Mouse (Mus musculus): Measurements from ENCODE around the gene Plcxd1. TPM values are rescaled to one million over a fixed set of nuclear protein-coding genes. Genes with fewer than 3 reads are reported as not detected.
"Not testable (repeated sequence)": the region's sequence is repeated elsewhere in the genome, so short reads cannot be mapped to it uniquely, and the experiment has no call there.

Plcxd1 gene
- total RNA-seq (2021): under 1 TPM; 0.09 to 0.10 TPM
- polyA plus RNA-seq (2012; rRNA removed): 0.02 and 0.19 TPM in 2 replicates
- long read RNA-seq: 0 reads

DNA sequence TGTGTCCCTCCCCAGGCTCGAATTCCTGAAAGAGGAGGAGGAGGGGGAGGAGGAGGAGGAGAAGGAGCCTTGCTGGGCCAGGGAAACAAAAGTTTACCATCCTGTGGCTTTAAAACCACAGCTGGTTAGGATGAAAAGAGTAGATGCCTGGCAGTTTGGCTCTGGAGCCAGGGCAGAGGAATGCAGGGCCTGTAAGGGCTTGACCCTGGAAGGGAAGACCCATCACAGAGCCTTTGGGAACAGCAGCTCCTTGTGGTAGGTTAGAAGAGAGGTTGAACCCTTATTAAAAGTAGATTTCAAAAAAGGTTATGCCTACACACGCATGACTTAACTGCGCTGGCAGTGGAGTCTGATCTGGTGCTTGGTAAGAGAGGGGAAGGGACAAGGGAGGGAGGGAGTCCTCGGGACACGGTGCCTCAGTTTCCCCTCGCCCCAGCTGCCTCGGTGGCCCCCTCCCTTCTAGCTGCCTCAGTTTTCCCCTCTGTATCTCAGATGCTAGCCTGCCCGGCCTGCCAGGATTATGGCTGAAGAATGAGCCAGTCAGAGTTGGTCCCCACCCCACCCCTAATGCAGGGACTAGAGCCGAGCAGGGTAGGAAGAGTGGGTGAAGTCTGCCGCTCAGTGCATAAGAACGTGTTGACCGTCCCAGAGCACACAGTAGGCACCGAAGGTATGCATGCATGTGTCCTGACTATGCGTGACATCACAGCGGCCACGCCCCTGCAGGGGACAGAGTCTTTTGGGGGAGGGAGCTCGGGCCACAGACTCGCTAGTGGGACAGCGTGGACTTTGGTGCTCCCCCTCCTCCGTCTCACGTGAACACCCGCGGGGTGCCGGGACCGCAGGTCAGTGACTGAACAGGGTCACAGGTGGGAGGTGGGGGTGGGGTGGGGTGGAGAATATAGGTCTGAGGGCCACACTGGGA is at the start of gene Plcxd1:
TSS of gene Plcxd1 (plus strand) at position 314 of the 925 bp plus-strand sequence.
- DNase-seq: no peak

DNA sequence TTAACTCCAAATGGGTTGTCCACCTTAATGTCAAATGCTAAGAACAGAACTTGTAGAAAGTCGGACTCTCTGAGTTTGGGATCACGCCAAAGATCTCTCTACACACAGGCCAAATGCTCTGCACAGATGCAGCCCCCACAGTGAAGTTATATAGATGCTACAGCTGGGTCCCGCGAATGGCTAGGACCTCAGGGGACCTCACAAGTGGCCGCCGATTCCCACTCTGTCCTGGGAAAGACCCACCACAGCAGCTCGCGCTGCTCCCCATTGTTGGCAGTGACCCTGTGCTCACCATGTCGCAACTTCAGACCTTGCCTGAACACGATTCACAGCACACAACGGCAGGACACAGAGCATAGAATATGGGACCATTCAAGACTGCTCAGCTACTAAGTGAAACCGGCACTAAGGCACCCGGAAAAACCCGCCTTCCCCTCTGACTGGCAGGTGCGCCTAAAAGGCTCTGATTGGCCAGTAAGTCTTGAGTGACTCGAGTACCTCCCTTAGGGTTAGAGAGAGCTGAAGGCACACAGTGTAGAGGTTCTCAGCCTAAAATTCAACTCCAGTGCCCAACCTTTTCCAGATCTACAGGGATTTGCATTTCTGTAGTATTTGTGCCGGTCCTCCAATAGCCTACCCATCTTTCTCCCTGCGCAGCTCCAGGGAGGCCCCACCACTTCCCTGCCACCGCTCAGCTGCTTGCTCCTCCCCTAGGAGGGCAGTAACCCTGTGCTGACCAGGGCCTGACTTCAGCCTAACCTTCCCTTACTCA is 41.9 kb upstream of the Plcxd1 start:
- DNase-seq: peak; percentile 93

DNA sequence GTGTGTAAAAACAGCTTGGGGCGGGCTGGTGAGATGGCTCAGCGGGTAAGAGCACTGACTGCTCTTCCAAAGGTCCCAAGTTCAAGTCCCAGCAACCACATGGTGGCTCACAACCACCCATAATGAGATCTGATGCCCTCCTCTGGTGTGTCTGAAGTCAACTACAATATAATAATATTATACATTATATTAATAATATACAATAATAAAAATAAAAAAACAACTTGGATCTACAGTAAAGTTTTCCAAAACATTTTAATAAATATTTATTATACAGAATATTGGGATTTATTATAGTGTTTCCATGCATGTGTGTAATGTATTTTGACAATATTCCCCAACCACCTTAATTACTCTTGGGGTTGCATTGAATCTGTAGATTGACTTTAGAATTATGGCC is 27.4 kb upstream of the Plcxd1 start, which contains the start of gene Gm17655:
TSS of gene Gm17655 (minus strand) at position 101 of the 400 bp plus-strand sequence.
- not testable (repeated sequence) for DNase-seq

DNA sequence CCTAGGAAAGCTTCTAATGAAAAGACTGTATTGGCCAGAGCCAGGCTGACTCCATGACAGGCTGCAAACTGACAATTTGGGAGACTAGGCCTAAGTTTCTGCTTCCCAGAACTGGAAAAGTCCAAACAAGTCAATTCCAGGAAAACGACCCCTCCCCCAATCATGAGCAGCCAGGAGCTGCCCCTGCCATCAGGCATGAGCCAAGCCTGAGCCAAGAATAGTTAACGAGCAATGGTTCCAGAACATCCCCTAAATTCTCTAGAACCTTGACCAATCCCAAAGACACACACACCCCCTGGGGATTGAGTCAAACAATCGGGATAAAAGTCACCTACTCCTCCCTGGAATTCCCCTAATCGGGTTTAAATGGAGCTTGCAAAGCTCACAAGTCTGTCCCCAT is 16.8 kb upstream of the Plcxd1 start:
- no peak for DNase-seq

DNA sequence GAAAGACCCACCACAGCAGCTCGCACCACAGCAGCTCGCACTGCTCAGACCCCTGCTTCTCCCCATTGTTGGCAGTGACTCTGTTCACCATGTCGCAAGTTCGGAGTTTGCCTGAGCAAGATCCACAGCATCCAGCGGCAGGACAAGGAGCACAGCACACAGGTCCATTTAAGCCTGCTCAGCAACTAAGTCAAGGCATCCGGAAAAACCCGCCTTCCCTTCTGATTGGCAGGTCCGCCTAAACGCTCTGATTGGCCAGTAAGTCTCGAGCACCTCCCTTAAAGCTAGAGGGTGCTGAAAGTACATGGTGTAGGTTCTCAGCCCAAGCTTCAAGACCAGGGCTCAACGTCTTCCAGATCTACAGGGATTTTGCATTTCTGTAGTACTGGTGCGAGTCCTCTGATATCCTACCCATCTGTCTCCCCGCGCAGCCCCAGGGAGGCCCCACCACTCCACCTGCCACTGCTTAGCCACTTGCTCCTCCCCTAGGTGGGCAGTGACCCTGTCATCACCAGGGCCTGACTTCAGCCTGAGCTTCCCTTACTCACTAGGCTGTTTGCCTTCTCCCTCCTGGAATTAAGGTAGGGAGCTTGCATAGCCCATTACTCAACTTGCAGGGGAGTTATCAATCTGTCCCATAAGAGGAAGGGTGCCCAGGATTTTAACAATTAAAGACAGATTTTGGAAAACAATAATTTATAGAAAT is 13.5 kb upstream of the Plcxd1 start:
- DNase-seq: no peak

DNA sequence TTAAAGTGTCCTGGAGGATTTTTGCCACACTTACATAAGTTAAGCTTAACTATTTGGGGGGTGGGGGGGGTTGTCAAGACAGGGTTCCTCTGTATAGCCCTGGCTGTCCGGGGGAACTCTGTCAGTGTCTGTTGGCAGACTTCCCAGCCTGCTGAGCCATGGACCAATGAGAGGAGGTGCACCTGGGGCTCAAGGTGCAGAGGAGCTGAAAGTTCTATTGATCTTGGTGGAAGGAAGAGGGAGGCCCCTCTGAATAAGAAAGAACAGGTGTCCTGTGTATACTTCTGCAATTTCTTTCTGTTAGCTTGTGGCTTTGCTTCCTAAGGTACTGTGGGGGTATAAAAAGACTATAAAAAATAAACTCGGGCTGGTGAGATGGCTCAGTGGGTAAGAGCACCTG is 8.2 kb upstream of the Plcxd1 start:
- no peak for DNase-seq

DNA sequence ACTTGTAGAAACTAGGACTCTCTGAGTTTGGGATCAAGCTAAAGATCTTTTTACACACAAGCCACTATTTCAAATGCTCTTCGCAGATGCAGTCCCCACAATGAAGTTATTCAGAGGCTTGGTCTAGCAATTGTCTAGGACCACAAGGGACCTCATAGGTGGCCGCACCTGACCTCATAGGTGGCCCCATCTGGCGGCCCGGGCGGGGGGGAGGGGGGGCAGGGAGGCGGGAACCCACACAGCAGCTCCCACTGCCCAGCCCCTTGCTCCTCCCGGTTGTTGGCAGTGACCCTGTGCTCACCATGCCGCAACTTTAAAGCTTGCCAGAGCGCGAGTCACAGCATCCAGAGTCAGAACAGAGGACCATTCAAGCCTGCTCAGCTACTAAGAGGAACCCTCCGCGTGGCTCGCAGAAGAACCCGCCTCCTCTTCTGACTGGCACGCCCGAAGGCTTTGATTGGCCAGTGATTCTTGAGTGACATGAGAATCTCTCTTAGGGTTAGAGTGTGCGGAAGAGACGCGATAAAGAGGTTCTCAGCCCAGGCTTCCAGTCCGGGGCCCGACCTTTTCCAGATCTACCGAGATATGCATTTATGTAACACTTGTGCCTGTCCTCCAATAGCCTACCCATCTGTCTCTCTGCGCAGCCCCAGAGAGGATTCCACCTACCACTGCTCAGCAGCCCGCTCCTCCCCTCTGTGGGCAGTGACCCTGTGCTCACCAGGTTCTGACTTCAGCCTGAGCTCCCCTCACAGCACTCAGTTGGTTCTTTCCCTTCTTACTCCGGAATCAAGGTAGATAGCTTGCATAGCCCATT is 5.5 kb upstream of the Plcxd1 start, which contains the start of gene Gm35315:
TSS of gene Gm35315 (minus strand) at position 391 of the 817 bp plus-strand sequence.
- DNase-seq: peak; percentile 92

DNA sequence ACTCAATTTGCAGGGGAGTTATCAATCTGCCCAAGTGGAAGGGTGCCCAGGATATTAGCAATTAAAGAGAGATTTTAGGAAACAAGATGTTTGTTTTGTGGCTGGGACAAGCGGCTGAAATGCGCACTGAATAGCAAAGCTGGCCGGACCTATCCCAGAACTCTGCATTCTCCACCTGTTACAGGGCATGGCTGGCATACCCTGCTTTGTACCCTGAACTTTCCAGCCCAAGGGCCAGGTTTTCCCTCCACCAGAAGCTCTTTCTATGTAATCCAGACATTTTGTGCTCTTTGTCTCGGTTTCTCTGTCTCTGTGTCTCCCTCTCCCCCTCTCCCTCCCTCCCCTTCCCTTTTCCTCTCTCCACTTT is 4.9 kb upstream of the Plcxd1 start:
- no peak for DNase-seq

DNA sequence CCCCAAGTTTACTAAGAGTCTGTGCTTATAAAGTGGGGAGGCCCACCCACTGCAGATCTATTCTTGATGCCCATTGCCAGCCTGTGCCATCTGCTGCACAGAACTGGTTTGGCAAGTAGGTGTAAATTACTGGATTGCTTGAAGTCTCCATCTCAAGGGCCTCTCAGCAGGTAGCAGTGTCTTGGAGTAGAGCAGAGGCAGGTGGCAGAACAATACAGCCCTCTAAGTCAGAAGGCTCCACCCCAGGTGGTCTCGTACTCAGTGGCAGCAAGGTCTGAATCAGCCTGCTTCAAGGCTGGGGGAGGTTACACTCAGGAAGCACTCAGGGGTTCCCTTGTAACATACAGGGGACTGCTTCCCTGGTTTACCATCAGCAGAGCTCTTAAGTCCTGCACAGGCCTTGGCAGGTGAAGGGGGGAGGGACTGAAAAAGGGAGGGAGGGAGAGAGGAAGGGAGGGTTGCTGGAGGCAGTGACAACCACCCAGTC is 735 bp upstream of the Plcxd1 start:
- DNase-seq: no peak

DNA sequence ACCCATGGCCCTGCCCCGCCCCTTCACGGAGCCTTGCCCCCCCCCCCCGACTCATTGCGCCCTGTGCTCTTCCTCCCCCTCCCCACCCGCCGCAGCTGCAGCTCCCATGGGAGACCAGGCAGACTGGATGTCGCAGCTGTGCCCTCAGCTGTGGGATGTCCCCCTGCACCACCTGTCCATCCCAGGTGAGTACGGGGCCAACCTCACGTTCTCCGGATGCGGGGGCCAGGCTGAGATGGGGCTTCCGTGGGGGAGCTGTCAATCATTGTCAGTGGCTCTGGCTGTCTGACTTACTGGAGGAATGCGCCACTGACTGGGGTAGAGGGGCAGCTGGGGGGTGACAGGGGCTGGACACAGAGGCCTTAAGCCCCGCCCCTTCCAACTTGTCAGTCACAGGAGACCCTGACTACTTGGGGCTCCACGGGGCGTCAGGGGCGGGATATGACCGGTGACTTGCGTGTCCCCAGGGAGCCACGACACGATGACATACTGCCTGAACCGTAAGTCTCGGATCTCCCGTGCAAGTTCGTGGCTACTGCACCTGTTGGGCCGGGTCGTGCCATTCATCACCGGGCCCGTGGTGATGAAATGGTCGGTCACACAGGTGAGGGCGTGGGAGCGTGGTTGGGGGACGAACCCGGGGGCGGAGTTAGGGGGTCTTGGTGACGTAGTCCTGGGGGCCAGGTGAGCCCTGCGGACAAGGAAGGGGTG is 1.3 kb downstream of the Plcxd1 start:
- peak; percentile 9 for DNase-seq

DNA sequence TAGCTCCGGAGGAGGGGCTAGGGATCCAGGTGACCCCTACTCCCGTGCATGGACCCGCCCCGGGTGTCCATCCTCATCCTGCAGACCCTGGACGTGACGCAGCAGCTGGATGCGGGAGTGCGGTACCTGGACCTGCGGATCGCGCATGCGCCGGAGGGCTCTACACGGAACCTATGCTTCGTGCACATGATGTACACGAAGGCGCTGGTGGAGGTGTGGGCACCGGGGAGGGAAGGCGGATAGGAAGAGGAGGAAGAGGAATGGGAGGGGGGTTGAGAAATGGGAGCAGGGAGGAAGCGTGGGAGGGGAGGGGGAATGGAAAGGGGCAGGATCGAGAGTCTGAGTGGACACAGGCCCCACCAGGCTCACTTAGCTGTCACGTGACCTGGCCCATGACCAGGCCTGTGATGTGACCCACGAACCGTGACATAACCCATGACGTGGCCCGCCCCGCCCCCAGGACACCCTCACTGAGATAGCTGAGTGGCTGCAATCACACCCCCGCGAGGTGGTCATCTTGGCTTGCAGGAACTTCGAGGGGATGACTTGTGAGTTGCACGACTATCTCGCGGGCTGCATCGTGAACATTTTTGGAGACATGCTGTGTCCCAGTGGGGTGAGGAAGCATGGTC is 2.1 kb downstream of the Plcxd1 start:
- DNase-seq: peak; percentile 47

DNA sequence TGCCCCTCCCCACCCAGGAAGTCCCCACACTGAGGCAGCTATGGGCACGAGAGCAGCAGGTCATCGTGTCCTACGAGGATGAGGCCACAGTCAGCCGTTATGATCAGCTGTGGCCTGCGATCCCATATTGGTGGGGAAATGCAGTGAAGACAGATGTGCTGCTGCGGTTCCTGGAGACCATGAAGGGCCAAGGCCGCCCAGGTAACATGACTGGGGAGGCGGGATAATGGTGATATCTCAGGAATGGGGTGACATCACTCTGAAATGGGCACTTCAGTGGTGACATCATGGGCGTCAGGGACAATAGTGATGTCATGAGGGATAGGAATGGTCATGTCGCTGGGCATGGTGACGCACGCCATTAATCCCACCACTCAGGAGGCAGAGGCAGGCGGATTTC is 2.7 kb downstream of the Plcxd1 start:
- no peak for DNase-seq

DNA sequence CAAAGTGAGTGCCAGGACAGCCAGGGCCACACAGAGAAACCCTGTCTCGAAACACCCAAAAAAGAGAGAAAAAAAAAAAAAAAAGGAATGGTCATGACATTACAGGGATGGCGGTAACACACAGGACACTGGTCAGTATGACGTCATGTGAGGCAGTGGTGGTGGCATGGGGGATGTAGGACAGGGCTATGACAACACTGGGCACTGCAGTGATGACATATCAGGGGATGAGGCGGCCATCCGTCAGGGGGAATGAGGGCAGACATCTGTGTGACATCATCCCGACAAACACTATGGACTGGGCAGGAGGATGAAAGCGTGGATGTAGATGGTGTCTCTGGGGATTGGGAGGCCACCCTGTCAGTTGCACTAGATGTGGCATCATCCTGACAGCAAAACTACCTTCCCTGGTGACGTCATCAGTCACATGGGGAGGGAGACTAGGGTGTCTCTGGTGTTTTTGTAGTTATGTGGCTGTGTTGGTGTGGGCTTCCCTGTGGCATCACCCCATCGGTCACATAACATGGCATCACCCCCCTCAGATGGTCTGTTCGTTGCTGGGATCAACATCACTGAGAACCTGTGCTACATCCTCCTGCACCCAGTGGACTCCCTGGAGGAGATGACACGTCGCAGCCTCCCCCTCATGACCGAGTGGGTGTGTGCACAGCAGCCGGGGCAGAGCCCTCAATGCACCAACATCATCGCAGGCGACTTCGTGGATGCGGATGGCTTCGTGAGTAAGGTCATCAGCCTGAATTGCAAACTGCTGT is 3.3 kb downstream of the Plcxd1 start:
- no peak for DNase-seq

DNA sequence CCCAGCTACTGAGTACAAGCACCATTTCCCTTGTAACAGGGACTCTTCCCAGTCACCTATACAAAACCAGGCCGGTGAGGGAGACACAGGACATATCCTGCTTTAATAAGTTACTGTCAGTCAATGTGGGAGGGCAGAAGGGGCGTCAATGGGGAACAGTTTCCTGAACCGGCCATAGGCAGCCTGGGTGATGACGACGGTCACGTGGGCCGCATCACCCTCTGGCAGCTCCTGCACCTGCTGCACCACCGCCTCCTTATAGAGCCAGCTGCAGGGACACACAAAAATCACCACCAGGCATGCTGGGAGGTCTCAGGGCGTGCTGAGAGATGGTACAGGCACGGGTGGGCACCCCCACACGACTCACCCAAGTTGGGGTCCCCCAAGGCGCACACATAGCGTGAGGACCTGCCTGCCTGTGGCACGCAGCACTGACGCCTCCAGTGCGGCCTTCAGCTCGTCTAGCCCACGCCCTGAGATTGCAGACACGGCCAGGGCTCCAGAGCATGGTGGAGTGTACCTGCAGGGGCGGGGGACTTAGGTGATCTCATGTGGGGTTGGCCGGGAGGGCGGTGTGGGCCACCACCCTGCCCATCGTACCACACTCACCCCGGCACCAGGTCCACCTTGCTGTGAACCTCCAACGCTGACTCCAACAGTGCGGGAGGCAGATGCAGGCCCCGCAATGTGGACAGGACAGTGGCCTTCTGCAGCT is 4.3 kb downstream of the Plcxd1 start:
- no peak for DNase-seq

DNA sequence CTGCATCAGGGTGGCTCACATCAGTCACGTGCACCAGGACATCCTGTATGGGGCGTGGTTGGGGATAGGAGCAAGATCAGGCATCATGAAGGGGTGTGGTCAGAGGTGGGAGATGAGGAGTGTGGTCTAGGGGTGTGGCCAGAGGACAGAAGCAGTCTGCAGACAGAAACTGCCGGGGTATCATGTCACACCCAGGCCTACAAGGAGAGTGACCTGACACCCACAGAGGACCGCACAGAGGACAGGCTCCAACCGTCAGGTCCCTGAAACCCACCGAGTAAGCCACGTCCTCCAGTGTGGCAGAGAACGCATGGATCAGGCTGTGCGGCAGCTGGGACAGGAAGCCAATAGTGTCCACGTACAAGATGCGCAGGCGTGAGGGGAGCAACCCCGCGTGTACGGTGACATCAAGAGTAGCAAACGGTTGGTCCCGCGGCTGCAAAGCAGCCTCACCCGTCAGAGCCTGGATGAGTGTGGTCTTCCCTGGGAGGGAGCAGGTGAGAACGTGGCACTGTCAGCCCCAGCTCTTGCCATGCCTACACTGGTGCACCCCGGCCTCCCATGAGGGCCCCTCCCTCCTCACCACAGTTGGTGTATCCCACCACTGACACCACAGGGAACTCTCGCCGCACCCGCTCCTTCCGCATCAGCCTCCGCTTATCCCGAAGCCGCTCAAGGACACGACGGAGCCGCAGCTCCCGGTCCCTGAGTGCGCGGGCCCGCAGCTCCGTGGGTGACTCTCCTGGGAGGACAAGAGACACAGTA is 5.0 kb downstream of the Plcxd1 start:
- DNase-seq: peak; percentile 12

DNA sequence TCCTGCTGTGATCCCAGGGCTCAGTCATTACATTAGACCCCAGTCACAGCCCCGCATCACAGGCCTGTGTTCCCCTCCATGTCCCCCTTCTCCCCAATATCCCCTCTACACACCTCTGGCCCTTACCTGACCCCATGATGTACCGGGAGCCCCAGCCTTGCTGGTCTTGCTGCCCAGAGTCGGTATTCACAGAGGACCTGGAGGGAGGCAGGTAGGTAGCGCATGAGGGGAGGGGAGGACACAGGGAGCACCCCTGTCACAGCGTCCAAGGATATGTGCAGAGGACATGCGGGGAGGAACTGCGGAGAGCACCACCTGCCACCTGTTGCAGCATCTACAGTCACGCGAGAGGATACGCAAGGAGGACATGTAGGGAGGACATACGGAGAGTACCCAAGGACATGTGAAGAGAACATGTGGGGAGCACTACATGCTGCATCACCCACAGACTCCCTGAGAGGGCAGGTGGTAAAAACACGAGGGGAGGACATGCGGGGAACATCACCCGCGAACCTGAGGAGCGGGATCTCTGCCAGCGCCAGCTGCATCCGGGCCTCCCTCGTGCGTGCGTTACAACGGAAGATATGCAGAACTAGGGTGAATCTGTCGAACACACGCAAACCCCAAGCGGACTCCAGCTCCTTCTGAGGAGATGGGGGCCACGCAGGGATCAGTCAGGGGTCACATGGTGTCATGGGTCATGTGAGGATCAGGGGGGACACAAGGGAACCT is 6.5 kb downstream of the Plcxd1 start:
- peak; percentile 10 for DNase-seq
